Mouse (Mus musculus): ENCODE measurements at regions not wholly inside any gene's neighbourhood (a gene's known extent, or its start where the extent isn't known, plus 50 kb on each side); places are given as distances from the start of the nearest gene placed in this dataset.

GRCm38 (mm10) chr16:21295956-21296733 is 91.6 kb downstream of the Ephb3 start:
- Histone ChIP-seq H3K36me3 (replicated peaks; ENCODE audit: control insufficient read depth, insufficient read depth, low read depth) (no peaks in the 10 kb centered on the region), H3K27me3 (ENCODE audit: control insufficient read depth, insufficient read depth, low read length) (no peaks in the 10 kb centered on the region), H3K4me2 (ENCODE audit: low read depth) (no peak overlapping the region), H3K4me1 (replicated peaks; ENCODE audit: control insufficient read depth in 2 of 2, insufficient read depth in 2 of 2, low read length in 1 of 2) (0 out of 4 replicates have a peak, but pooled peaks cover 0 to 2% of the 10 kb centered on the region in 2 experiments), H3K27ac (no peak overlapping the region), H3K9ac (replicated peaks) (no peak overlapping the region), H3K9me3 (ENCODE audit: control insufficient read depth, low read length) (no peaks in the 10 kb centered on the region), H3K4me3 (ENCODE audit: insufficient read depth in 1 of 2, low read depth in 2 of 2, low read length in 2 of 2) (no peak overlapping the region)
- 49% methylated on average over 13 of the region's 13 CpGs for WGBS (ENCODE audit: insufficient replicate concordance)
- ATAC-seq (ENCODE audit: insufficient read depth) (no peak), DNase-seq (ENCODE audit: low read depth in 3 of 3, low spot score in 3 of 3) (no peak)
- no peak for TF ChIP-seq CTCF (IDR thresholded peaks at IDR 0.05; ENCODE audit: low read depth)
- TF ChIP-seq EP300 (IDR thresholded peaks at IDR 0.05; ENCODE audit: low read depth) = no peak

GRCm38 (mm10) chr16:21296786-21297185 is 92.2 kb downstream of the Ephb3 start:
- Histone ChIP-seq H3K4me1 (replicated peaks; ENCODE audit: control insufficient read depth in 2 of 2, insufficient read depth in 2 of 2, low read length in 1 of 2) (0 out of 4 replicates have a peak, but pooled peaks cover 0 to 2% of the 10 kb centered on the region in 2 experiments), H3K27me3 (ENCODE audit: control insufficient read depth, insufficient read depth, low read length) (no peaks in the 10 kb centered on the region), H3K4me3 (ENCODE audit: insufficient read depth in 1 of 2, low read depth in 2 of 2, low read length in 2 of 2) (no peak overlapping the region), H3K27ac (no peak overlapping the region), H3K4me2 (ENCODE audit: low read depth) (no peak overlapping the region), H3K9me3 (ENCODE audit: control insufficient read depth, low read length) (no peaks in the 10 kb centered on the region), H3K9ac (replicated peaks) (no peak overlapping the region), H3K36me3 (replicated peaks; ENCODE audit: control insufficient read depth, insufficient read depth, low read depth) (no peaks in the 10 kb centered on the region)
- TF ChIP-seq EP300 (IDR thresholded peaks at IDR 0.05; ENCODE audit: low read depth) (no peak), CTCF (IDR thresholded peaks at IDR 0.05; ENCODE audit: low read depth) (no peak)
- ATAC-seq (ENCODE audit: insufficient read depth) (no peak), DNase-seq (ENCODE audit: low read depth in 3 of 3, low spot score in 3 of 3) (no peak)
- WGBS (ENCODE audit: insufficient replicate concordance) = 64% methylated on average over 3 of the region's 3 CpGs

DNA sequence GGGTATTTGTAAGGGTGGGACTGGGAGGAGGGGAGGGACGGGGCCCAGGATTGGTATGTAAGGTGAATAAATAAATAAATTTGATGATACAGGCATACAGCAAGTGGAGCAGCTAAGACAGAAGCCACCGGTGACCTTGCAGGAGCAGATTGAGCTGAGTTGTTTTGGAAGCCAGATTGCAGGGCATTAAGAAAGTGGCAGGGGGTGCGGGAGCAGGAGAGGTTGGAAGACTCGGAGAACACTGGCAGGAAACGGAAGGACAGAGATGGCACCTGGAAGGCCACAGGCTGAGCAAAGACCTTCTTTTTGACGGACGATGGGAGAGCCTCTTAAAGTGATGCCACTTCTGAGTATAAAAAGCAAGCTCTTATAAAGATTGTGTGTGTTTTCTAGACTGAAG is 94.3 kb downstream of the Ephb3 start:
- DNase-seq (ENCODE audit: low read depth in 3 of 3, low spot score in 3 of 3) = no peak

DNA sequence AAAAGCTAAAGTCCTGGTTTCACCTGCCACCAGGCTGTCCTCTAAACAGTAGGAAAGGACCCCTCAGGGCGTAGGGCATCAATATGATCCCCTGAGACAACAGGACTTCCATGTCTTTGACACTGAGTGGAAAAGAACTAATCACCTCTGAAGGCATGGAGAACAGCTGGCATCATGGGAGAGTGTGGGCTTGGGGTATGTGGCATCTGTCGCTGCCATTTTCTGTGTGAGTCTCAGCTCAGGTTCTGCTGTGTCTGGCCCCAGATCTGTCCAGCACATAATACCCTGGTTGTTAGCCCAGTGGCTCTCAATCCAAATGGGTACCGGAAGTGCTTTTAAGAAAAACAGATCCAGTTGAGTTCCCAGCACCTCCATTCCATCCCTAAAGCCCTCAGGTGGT is 101.3 kb downstream of the Ephb3 start:
- WGBS (ENCODE audit: insufficient replicate concordance) = 60% methylated on average over 3 of the region's 3 CpGs
- ATAC-seq (ENCODE audit: insufficient read depth) = no peak
- no peak for TF ChIP-seq EP300 (IDR thresholded peaks at IDR 0.05; ENCODE audit: low read depth)

More for the DNA sequence above, 94.3 kb downstream of the Ephb3 start:
- no peak overlapping the region for H3K9ac ChIP-seq (replicated peaks)
- 0 out of 4 replicates have a peak, but pooled peaks cover 0 to 2% of the 10 kb centered on the region in 2 experiments for H3K4me1 ChIP-seq (replicated peaks; ENCODE audit: control insufficient read depth in 2 of 2, insufficient read depth in 2 of 2, low read length in 1 of 2)
- TF ChIP-seq EP300 (IDR thresholded peaks at IDR 0.05; ENCODE audit: low read depth) (no peak), CTCF (IDR thresholded peaks at IDR 0.05; ENCODE audit: low read depth) (no peak)
- WGBS (ENCODE audit: insufficient replicate concordance) = 59% methylated on average over 7 of the region's 7 CpGs
- no peaks in the 10 kb centered on the region for H3K27me3 ChIP-seq (ENCODE audit: control insufficient read depth, insufficient read depth, low read length)
- no peak for ATAC-seq (ENCODE audit: insufficient read depth)
- H3K9me3 ChIP-seq (ENCODE audit: control insufficient read depth, low read length) = no peaks in the 10 kb centered on the region
- H3K36me3 ChIP-seq (replicated peaks; ENCODE audit: control insufficient read depth, insufficient read depth, low read depth) = no peaks in the 10 kb centered on the region
- H3K4me2 ChIP-seq (ENCODE audit: low read depth) = no peak overlapping the region
- H3K27ac ChIP-seq = no peak overlapping the region
- no peak overlapping the region for H3K4me3 ChIP-seq (ENCODE audit: insufficient read depth in 1 of 2, low read depth in 2 of 2, low read length in 2 of 2)

GRCm38 (mm10) chr16:21308513-21308912 is 104.0 kb downstream of the Ephb3 start:
- Histone ChIP-seq H3K4me3 (ENCODE audit: insufficient read depth in 1 of 2, low read depth in 2 of 2, low read length in 2 of 2) (no peak overlapping the region), H3K4me2 (ENCODE audit: low read depth) (no peak overlapping the region), H3K9ac (replicated peaks) (no peak overlapping the region), H3K4me1 (replicated peaks; ENCODE audit: control insufficient read depth in 2 of 2, insufficient read depth in 2 of 2, low read length in 1 of 2) (0 out of 4 replicates have a peak, but pooled peaks cover 0 to 3% of the 10 kb centered on the region in 2 experiments), H3K27ac (no peak overlapping the region), H3K36me3 (replicated peaks; ENCODE audit: control insufficient read depth, insufficient read depth, low read depth) (no peaks in the 10 kb centered on the region), H3K9me3 (ENCODE audit: control insufficient read depth, low read length) (no peaks in the 10 kb centered on the region), H3K27me3 (ENCODE audit: control insufficient read depth, insufficient read depth, low read length) (peaks cover 10% of the 10 kb centered on the region)
- TF ChIP-seq CTCF (IDR thresholded peaks at IDR 0.05; ENCODE audit: low read depth) (no peak), EP300 (IDR thresholded peaks at IDR 0.05; ENCODE audit: low read depth) (no peak)
- WGBS (ENCODE audit: insufficient replicate concordance) = 57% methylated on average over 8 of the region's 8 CpGs
- ATAC-seq (ENCODE audit: insufficient read depth) (no peak), DNase-seq (ENCODE audit: low read depth in 3 of 3, low spot score in 3 of 3) (no peak)

More for the DNA sequence above, 101.3 kb downstream of the Ephb3 start:
- no peaks in the 10 kb centered on the region for H3K9me3 ChIP-seq (ENCODE audit: control insufficient read depth, low read length)
- H3K4me3 ChIP-seq (ENCODE audit: insufficient read depth in 1 of 2, low read depth in 2 of 2, low read length in 2 of 2) = no peak overlapping the region
- DNase-seq (ENCODE audit: low read depth in 3 of 3, low spot score in 3 of 3) = no peak
- H3K27me3 ChIP-seq (ENCODE audit: control insufficient read depth, insufficient read depth, low read length) = peaks cover 7% of the 10 kb centered on the region
- H3K36me3 ChIP-seq (replicated peaks; ENCODE audit: control insufficient read depth, insufficient read depth, low read depth) = no peaks in the 10 kb centered on the region
- no peak overlapping the region for H3K9ac ChIP-seq (replicated peaks)
- no peak overlapping the region for H3K27ac ChIP-seq
- H3K4me1 ChIP-seq (replicated peaks; ENCODE audit: control insufficient read depth in 2 of 2, insufficient read depth in 2 of 2, low read length in 1 of 2) = no peaks in the 10 kb centered on the region
- H3K4me2 ChIP-seq (ENCODE audit: low read depth) = no peak overlapping the region

Data from liver, embryonic 14.5 days (tissue).